Mouse (Mus musculus): Measurements from ENCODE around the gene Gm8246.
"Not testable (repeated sequence)": the region's sequence is repeated elsewhere in the genome, so short reads cannot be mapped to it uniquely, and the experiment has no call there.

Gm8246 gene

GRCm38 (mm10) chr14:5477730-5478129 is at the start of gene Gm8246:
Gene Gm8246 (minus strand): TSS chr14:5477830.
- not testable (repeated sequence) for DNase-seq

- not testable (repeated sequence) for DNase-seq
Measured at GRCm38 (mm10) chr14:5501374-5501773, 23.7 kb upstream of the Gm8246 start, which contains the start of gene Gm3488. Gene Gm3488 (plus strand): TSS chr14:5501674.

- DNase-seq, result not testable (repeated sequence)
Measured at GRCm38 (mm10) chr14:5483907-5484306, 6.3 kb upstream of the Gm8246 start, which contains the start of gene Gm3187. Gene Gm3187 (plus strand): TSS chr14:5484207.

- DNase-seq, result not testable (repeated sequence)
Measured at GRCm38 (mm10) chr14:5460469-5460868, 17.2 kb downstream of the Gm8246 start.

DNA sequence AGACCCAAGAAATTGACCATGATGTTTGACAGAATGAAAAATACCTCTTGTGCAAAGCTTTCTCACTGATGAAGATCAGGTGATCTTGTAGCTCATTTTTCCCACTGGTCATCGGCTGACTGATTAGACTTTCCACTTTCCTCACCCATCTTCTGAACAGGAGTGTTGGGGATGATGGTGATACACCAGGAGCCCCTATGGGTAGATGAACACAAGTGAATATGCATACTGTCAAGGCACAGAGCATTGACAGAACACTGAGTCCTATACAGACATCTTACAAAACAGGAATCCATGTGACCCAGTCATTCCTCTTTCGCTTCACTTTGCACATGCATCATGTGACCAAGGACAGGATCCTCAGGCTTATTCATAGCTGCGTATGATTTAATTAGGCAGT is 22.3 kb downstream of the Gm8246 start, which contains the start of gene Gm3194:
Gene Gm3194, minus strand, starts transcription at position 101 of the 400 bp plus-strand sequence.
- not testable (repeated sequence) for DNase-seq

Data from right cerebral cortex, postnatal 4 days (tissue).